Mouse (Mus musculus) kidney, adult 2 months (tissue): Measurements from ENCODE around the gene Zswim4.

Source experiments
- CTCF ChIP-seq: fragments of 200-500 bp; conservative IDR thresholded peaks from 2 replicates; pipeline ENCODE4 v1.5.1; 2011; ENCODE audit warnings: low read depth, mild to moderate bottlenecking, control low read depth, low read length, moderate library complexity, mixed read lengths; ENCODE audit not compliant: insufficient read depth, insufficient read length
- POLR2A ChIP-seq: fragments of 200-500 bp; IDR thresholded peaks from one replicate; pipeline ENCODE4 v1.6.1; 2011; ENCODE audit warnings: low read depth, low read length, control low read depth

GRCm38 (mm10) chr8:84273968-84274367 is 37.1 kb upstream of the Zswim4 start:
- no peak for TF ChIP-seq POLR2A
- no peak for TF ChIP-seq CTCF
